Mouse (Mus musculus): ENCODE measurements around the gene Prr15. TPM values are rescaled to one million over a fixed set of nuclear protein-coding genes. Genes with fewer than 3 reads are reported as not detected.

The Prr15 gene
- polyA plus RNA-seq (2012; ENCODE audit: insufficient read depth, insufficient read length, low replicate concordance, missing spikeins): not detected in 2 replicates

GRCm38 (mm10) chr6:54325246-54325885 lies at the start of gene Prr15:
Prr15 (plus strand) TSS chr6:54325835.
- WGBS: 65% methylated on average over 3 of the region's 3 CpGs
- Histone ChIP-seq H3K4me1 (ENCODE audit: control insufficient read depth, insufficient read depth, low read length) (peaks cover 14% of the 10 kb centered on the region), H3K4me3 (ENCODE audit: insufficient read depth, low read depth, low read length) (peak within 1 kb of the TSS; percentile 51), H3K27ac (ENCODE audit: insufficient read depth, low read depth, low read length) (no peak within 1 kb of the TSS)
- TF ChIP-seq CTCF (IDR thresholded peaks at IDR 0.05; ENCODE audit: insufficient read depth, low read depth, low read length) (no peak), POLR2A (IDR thresholded peaks at IDR 0.05; ENCODE audit: insufficient read depth, low read depth, low read length) (no peak)

DNA sequence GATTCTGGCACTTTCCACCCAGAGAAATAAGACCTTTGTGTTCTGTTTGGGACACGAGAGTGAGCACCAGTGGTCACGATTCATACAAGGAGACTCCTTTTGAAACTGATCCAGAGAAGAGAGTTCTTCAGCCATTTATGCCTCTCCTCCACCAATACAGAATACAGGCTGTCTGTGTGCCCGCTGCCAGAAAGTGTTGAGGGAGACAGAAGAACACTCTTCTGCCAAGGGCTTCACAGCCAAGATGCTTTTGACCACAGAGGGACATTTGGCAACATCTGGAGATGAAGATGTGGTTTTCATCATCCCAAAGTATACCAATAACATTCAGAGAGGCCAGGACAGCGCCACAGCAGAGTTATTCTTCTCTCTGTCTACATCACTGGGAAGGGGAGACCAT lies 48.4 kb upstream of the Prr15 start:
- WGBS: 79% methylated on average over 4 of the region's 4 CpGs
- no peak overlapping the region for H3K4me3 ChIP-seq (ENCODE audit: insufficient read depth, low read depth, low read length)
- TF ChIP-seq CTCF (IDR thresholded peaks at IDR 0.05; ENCODE audit: insufficient read depth, low read depth, low read length) (no peak), POLR2A (IDR thresholded peaks at IDR 0.05; ENCODE audit: insufficient read depth, low read depth, low read length) (no peak)
- H3K4me1 ChIP-seq (ENCODE audit: control insufficient read depth, insufficient read depth, low read length): no peaks in the 10 kb centered on the region; the same call in 1 of the 2 replicates
- H3K27ac ChIP-seq (ENCODE audit: insufficient read depth, low read depth, low read length): no peak overlapping the region

DNA sequence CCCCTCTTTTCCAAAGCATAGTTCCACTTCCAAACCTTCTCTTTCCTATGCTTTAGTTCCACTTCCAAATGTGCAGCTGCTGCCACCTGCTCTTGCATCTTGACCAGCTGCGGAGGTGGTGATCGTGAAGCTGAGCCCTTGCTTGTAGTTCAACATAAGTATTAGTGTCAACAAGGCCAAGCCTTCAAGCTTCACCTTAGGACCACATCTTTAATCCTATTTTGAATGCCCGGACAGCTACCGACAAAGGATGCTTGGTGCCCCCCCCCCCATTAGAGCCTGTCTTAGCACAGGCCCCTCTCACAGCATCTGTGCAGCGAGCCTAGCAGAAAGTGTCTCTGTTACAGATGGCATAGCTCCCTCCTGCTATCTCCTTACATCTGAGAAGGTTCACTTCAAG lies 47.8 kb upstream of the Prr15 start:
- WGBS: 55% methylated on average over 5 of the region's 5 CpGs
- H3K4me1 ChIP-seq (ENCODE audit: control insufficient read depth, insufficient read depth, low read length): no peaks in the 10 kb centered on the region; the same call in 1 of the 2 replicates
- TF ChIP-seq POLR2A (IDR thresholded peaks at IDR 0.05; ENCODE audit: insufficient read depth, low read depth, low read length) (no peak), CTCF (IDR thresholded peaks at IDR 0.05; ENCODE audit: insufficient read depth, low read depth, low read length) (no peak)
- H3K27ac ChIP-seq (ENCODE audit: insufficient read depth, low read depth, low read length): no peak overlapping the region
- no peak overlapping the region for H3K4me3 ChIP-seq (ENCODE audit: insufficient read depth, low read depth, low read length)

- TF ChIP-seq POLR2A (IDR thresholded peaks at IDR 0.05; ENCODE audit: insufficient read depth, low read depth, low read length): no peak
- no peak for TF ChIP-seq CTCF (IDR thresholded peaks at IDR 0.05; ENCODE audit: insufficient read depth, low read depth, low read length)
- Histone ChIP-seq H3K4me1 (ENCODE audit: control insufficient read depth, insufficient read depth, low read length) (no peaks in the 10 kb centered on the region; the same call in 1 of the 2 replicates), H3K4me3 (ENCODE audit: insufficient read depth, low read depth, low read length) (no peak overlapping the region), H3K27ac (ENCODE audit: insufficient read depth, low read depth, low read length) (no peak overlapping the region)
- 96% methylated on average over 2 of the region's 2 CpGs for WGBS
Observed at GRCm38 (mm10) chr6:54278613-54279012, 47.0 kb upstream of the Prr15 start.

GRCm38 (mm10) chr6:54279391-54279790 lies 46.2 kb upstream of the Prr15 start:
- Histone ChIP-seq H3K4me3 (ENCODE audit: insufficient read depth, low read depth, low read length) (no peak overlapping the region), H3K4me1 (ENCODE audit: control insufficient read depth, insufficient read depth, low read length) (no peaks in the 10 kb centered on the region; the same call in 1 of the 2 replicates), H3K27ac (ENCODE audit: insufficient read depth, low read depth, low read length) (no peak overlapping the region)
- TF ChIP-seq CTCF (IDR thresholded peaks at IDR 0.05; ENCODE audit: insufficient read depth, low read depth, low read length): no peak
- no peak for TF ChIP-seq POLR2A (IDR thresholded peaks at IDR 0.05; ENCODE audit: insufficient read depth, low read depth, low read length)
- 80% methylated on average over 11 of the region's 11 CpGs for WGBS

GRCm38 (mm10) chr6:54280248-54280647 lies 45.4 kb upstream of the Prr15 start:
- Histone ChIP-seq H3K27ac (ENCODE audit: insufficient read depth, low read depth, low read length) (no peak overlapping the region), H3K4me1 (ENCODE audit: control insufficient read depth, insufficient read depth, low read length) (no peaks in the 10 kb centered on the region; the same call in none of the 2 replicates), H3K4me3 (ENCODE audit: insufficient read depth, low read depth, low read length) (no peak overlapping the region)
- no peak for TF ChIP-seq CTCF (IDR thresholded peaks at IDR 0.05; ENCODE audit: insufficient read depth, low read depth, low read length)
- no peak for TF ChIP-seq POLR2A (IDR thresholded peaks at IDR 0.05; ENCODE audit: insufficient read depth, low read depth, low read length)
- WGBS: 92% methylated on average over 6 of the region's 6 CpGs

DNA sequence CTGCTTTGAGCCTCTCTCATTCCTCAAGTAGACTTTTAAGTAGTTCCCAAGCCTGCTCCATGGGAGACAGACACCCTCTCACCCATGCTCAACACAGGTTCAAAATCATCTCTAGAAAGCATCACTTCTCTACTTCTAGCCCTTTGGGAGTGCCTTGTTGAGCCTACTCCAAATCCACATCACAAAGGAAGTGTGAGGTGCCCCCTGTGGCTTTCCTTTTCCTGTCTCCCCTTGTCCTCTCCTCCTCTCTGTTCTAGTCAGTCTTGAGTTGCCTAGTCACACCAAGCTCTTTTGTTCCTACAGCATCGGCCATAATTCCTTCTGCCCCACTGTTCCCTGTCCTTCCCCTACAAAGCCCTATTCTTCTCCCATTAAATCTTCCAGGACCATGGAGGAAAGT lies 42.3 kb upstream of the Prr15 start:
- H3K4me1 ChIP-seq (ENCODE audit: control insufficient read depth, insufficient read depth, low read length): peaks cover 2% of the 10 kb centered on the region; the same call in 1 of the 2 replicates
- WGBS: 50% methylated on average over 1 of the region's 1 CpGs
- no peak overlapping the region for H3K27ac ChIP-seq (ENCODE audit: insufficient read depth, low read depth, low read length)
- H3K4me3 ChIP-seq (ENCODE audit: insufficient read depth, low read depth, low read length): no peak overlapping the region
- TF ChIP-seq POLR2A (IDR thresholded peaks at IDR 0.05; ENCODE audit: insufficient read depth, low read depth, low read length) (no peak), CTCF (IDR thresholded peaks at IDR 0.05; ENCODE audit: insufficient read depth, low read depth, low read length) (no peak)

GRCm38 (mm10) chr6:54284167-54284711 lies 41.4 kb upstream of the Prr15 start:
- TF ChIP-seq CTCF (IDR thresholded peaks at IDR 0.05; ENCODE audit: insufficient read depth, low read depth, low read length) (no peak), POLR2A (IDR thresholded peaks at IDR 0.05; ENCODE audit: insufficient read depth, low read depth, low read length) (no peak)
- H3K27ac ChIP-seq (ENCODE audit: insufficient read depth, low read depth, low read length): no peak overlapping the region
- H3K4me1 ChIP-seq (ENCODE audit: control insufficient read depth, insufficient read depth, low read length): peaks cover 2% of the 10 kb centered on the region; the same call in 1 of the 2 replicates
- no peak overlapping the region for H3K4me3 ChIP-seq (ENCODE audit: insufficient read depth, low read depth, low read length)
- WGBS: 90% methylated on average over 12 of the region's 12 CpGs

GRCm38 (mm10) chr6:54286813-54287212 lies 38.8 kb upstream of the Prr15 start:
- Histone ChIP-seq H3K27ac (ENCODE audit: insufficient read depth, low read depth, low read length) (no peak overlapping the region), H3K4me3 (ENCODE audit: insufficient read depth, low read depth, low read length) (no peak overlapping the region), H3K4me1 (ENCODE audit: control insufficient read depth, insufficient read depth, low read length) (peaks cover 2% of the 10 kb centered on the region; the same call in 1 of the 2 replicates)
- WGBS: 79% methylated on average over 5 of the region's 5 CpGs
- TF ChIP-seq POLR2A (IDR thresholded peaks at IDR 0.05; ENCODE audit: insufficient read depth, low read depth, low read length) (no peak), CTCF (IDR thresholded peaks at IDR 0.05; ENCODE audit: insufficient read depth, low read depth, low read length) (no peak)

All from olfactory bulb, adult 2 months (tissue).